Comparison of ENCODE assay signal across 34 mouse cellular contexts in the genomic region with DNA sequence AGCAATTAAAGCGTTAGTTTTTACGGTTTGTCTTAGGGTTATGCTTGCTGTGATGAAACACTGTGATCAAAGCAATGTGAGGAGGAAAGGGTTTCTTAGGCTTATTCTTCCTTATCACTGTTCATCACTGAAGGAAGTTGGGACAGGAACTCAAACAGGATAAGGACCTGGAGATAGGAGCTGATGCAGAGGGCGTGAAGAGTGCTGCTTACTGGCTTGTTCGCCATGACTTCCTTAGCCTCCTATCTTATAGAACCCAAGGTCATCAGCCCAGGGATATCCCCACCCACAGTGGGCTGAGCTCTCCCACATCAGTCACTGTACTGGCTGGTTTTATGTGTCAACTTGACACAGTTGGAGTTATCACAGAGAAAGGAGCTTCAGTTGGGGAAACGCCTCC. TPM values are rescaled to one million over a fixed set of nuclear protein-coding genes. Genes with fewer than 3 reads are reported as not detected.
"Had no signal": no experiment of that assay in that cellular context is flagged by ENCODE, and none has a peak within 500 bp of the region (broad histone marks: within the 10 kb centered on the region; RNA-seq: fewer than 3 reads in every experiment).

No protein-coding gene starts in this region.

- H3K4me3 ChIP-seq: heart, embryonic 10.5 days; heart, embryonic 12.5 days; heart, embryonic 13.5 days; heart, embryonic 15.5 days; hindbrain, embryonic 12.5 days; hindbrain, embryonic 15.5 days; intestine, embryonic 15.5 days; kidney, embryonic 15.5 days; layer of hippocampus, adult 2 months; left cerebral cortex, adult 2 months had no signal

- H3K9me3 ChIP-seq: heart, embryonic 10.5 days; heart, embryonic 12.5 days; heart, embryonic 13.5 days; heart, embryonic 15.5 days; hindbrain, embryonic 12.5 days; hindbrain, embryonic 15.5 days; intestine, embryonic 15.5 days; kidney, embryonic 15.5 days had no signal

- H3K36me3 ChIP-seq: heart, embryonic 10.5 days; heart, embryonic 12.5 days; heart, embryonic 13.5 days; heart, embryonic 15.5 days; hindbrain, embryonic 12.5 days; hindbrain, embryonic 15.5 days; intestine, embryonic 15.5 days; kidney, embryonic 15.5 days had no signal

- H3K4me2 ChIP-seq: heart, embryonic 12.5 days; heart, embryonic 13.5 days; heart, embryonic 15.5 days; hindbrain, embryonic 12.5 days; hindbrain, embryonic 14.5 days; hindbrain, embryonic 15.5 days; intestine, embryonic 15.5 days; kidney, embryonic 15.5 days had no signal

- H3K9ac ChIP-seq: heart, embryonic 12.5 days; heart, embryonic 13.5 days; heart, embryonic 15.5 days; hindbrain, embryonic 12.5 days; hindbrain, embryonic 14.5 days; hindbrain, embryonic 15.5 days; intestine, embryonic 15.5 days; kidney, embryonic 15.5 days had no signal

- H3K4me1 ChIP-seq: heart, embryonic 10.5 days; heart, embryonic 12.5 days; heart, embryonic 13.5 days; heart, embryonic 15.5 days; hindbrain, embryonic 12.5 days; hindbrain, embryonic 15.5 days; intestine, embryonic 15.5 days; kidney, embryonic 15.5 days had no signal

- H3K27ac ChIP-seq: heart, embryonic 10.5 days; heart, embryonic 13.5 days; heart, embryonic 15.5 days; hindbrain, embryonic 12.5 days; hindbrain, embryonic 14.5 days; hindbrain, embryonic 15.5 days; hindbrain, postnatal 0 days; intestine, embryonic 15.5 days; kidney, embryonic 15.5 days; kidney, postnatal 0 days; layer of hippocampus, adult 2 months; left cerebral cortex, adult 2 months had no signal

- ATAC-seq: hindbrain, embryonic 16.5 days; hindbrain, postnatal 0 days; inflammation-experienced regulatory T-cells, adult 6 months; intestine, embryonic 15.5 days; intestine, embryonic 16.5 days; intestine, postnatal 0 days had no signal

- H3K27me3 ChIP-seq: heart, embryonic 12.5 days; heart, embryonic 13.5 days; heart, embryonic 15.5 days; hindbrain, embryonic 12.5 days; hindbrain, embryonic 15.5 days; intestine, embryonic 15.5 days; kidney, embryonic 15.5 days had no signal

- DNase-seq: heart, postnatal 10 days; heart, postnatal 14 days; heart, postnatal 36 days; heart, postnatal 4 days; kidney, adult 11 months; kidney, adult 18-20 months; kidney, adult 2 months; kidney, adult 8-10 months; kidney, adult 9 months; kidney, postnatal 10 days; kidney, postnatal 14 days; kidney, postnatal 25 days; kidney, postnatal 36 days; kidney, postnatal 4 days; layer of hippocampus, adult 9-11 months; layer of hippocampus, postnatal 36 days had no signal

RNA-seq across cellular contexts. Expression of gene Adra1d, which starts 50.4 kb away (rescaled TPM):
- total RNA-seq: hematopoietic stem cell, adult 5-6 weeks had no signal
- polyA plus RNA-seq: inflammation-experienced regulatory T-cells, adult 6 months had no signal
